Mouse (Mus musculus) retina, postnatal 7 days (tissue): ENCODE results near the gene Myh10.
"Not testable (repeated sequence)": the region's sequence is repeated elsewhere in the genome, so short reads cannot be mapped to it uniquely, and the experiment has no call there.

ENCODE experiments used
- DNase-seq: peaks from one replicate; pipeline ENCODE4 v3.0.0-alpha.2; 2012; ENCODE audit warnings: low read depth, low spot score

Gene Myh10

DNA sequence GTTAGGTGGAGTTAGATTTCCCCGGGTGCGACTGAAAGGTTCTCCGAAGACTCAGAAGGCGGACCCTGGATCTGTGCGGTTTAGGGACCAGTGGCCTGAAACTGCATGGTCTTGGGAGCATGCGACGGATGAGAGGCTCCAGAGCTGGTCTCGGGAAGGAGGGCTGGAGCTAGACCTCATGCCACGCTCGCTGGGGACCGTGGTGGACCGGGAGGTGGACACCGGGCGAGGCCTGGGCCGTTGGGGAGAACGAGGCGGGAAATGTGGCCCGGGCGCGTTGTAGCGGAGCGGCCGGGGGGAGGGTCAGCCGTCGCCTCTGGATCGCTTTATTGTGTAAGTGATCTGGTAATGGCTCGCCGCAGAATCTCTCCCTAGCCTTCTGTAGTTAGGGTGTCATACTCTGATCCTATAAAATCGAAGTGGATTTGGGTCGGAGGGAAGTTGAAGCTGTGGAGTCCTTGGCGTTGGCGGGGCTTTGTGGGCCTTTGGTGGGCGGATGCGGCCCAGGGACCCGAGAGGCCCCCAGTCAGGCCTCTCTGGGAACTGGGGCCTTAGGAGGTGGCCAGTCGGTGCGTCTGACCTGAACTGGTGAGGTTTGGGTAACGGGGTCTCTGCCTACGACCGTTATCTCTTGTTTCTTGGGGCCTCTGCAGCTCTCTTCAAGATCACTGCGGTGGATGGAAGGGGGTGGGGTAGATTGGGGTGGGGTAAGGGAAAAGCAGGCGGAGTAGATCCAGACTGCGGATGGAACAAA is 1.5 kb downstream of the Myh10 start:
- DNase-seq, result peak; percentile 23

DNA sequence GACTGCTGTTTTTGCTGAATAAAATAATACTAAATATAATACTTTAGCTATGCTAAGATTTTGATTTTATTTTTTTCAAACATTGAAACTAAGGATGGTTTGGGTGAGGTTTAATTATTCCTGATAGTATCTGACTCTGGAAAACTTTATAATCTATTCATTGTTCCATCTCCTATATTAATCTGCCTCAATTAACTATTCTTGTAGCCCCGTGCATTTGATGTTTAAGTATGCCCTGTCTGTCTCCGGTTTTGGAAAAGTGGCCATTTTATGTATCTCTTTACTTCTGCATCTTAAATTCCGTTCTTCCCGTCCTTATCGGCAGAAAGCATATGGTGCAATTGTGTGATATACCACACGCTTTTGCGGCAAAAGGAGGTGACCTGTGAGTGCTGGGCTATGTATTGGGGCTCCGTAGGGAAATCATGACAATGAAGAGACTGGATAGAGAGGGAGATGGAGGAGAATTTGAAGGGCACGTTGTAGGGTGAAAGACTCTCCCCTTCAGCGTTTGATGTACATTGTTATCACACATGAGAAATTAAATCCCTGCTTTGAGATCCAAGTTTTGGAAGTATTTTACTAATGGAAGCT is 2.2 kb downstream of the Myh10 start:
- DNase-seq, result no peak

DNA sequence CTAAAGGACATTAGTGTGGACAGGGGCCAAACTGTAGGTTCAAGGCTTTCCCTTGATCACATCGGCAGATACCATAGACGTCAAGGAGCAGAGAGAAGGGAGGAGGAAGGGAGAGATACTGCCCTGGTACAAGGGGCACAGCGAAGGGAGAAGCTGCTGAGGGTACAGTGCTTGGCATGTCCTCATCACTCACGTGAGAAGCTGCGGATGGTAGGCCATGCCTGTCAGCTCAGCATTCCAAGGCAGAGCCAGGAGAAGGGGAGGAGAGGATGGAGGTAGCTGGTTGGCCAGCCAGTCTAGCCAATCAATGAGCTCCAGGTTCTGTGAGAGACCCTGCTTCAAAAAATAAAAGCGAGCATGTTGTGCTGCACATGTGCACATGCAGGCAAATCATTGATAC is 11.0 kb downstream of the Myh10 start:
- no peak for DNase-seq

DNA sequence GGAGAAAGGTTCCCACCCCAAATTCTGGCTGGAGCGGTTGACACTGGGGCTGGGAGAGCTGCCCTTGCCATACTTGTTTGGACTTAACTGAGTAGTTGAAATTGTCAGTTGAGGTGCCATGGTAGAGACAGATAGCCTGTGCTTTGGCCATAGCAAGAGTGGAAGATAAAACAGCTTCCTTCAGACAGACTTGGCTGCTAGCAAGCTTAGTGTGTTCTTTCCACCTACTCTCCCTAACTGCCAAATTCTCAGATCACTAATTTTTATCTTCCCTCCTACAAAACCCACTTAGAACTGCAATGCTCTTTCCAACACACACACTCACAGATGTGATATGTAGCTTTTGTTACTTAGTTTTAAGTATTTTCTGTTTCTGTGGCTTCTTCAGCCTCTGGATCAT is 12.0 kb downstream of the Myh10 start:
- DNase-seq, result no peak

DNA sequence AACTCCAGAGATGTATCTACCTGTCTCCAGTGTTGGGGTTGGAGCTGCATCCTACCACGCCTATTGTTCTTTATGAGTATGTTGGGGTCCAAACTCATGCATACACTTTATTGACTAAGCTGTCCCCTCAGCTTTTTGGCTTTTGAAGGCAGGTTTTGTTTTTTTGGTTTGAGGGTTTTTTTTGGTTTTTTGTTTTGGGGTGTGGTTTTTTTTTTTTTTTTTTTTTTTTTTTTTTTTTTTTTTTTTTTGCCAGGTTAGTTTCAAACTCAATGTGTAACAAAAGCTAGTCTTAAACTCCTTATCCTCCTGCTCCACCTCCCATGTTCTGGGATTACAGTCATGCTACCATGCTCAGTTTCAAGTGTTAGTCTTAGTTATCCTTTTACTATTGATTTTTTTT is 12.9 kb downstream of the Myh10 start:
- no peak for DNase-seq

DNA sequence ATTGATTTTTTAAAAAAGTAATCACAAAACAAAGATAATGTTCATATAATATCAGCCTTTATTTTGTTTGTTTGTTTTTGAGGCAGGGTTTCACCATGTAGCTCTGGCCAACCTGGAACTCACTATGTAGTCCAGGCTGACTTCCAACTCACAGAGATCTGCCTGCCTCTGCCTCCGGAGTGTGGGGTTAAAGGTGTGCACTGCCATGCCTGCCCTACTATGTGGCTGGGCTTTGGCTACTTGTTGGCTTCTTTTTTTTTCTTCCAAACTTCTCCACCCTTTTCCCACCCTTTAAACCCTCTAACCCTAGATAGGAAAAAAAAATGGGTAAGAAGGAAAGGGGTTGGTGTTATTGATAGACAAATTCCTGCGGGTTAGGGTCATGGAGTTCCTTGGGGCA is 13.5 kb downstream of the Myh10 start:
- DNase-seq, result no peak

DNA sequence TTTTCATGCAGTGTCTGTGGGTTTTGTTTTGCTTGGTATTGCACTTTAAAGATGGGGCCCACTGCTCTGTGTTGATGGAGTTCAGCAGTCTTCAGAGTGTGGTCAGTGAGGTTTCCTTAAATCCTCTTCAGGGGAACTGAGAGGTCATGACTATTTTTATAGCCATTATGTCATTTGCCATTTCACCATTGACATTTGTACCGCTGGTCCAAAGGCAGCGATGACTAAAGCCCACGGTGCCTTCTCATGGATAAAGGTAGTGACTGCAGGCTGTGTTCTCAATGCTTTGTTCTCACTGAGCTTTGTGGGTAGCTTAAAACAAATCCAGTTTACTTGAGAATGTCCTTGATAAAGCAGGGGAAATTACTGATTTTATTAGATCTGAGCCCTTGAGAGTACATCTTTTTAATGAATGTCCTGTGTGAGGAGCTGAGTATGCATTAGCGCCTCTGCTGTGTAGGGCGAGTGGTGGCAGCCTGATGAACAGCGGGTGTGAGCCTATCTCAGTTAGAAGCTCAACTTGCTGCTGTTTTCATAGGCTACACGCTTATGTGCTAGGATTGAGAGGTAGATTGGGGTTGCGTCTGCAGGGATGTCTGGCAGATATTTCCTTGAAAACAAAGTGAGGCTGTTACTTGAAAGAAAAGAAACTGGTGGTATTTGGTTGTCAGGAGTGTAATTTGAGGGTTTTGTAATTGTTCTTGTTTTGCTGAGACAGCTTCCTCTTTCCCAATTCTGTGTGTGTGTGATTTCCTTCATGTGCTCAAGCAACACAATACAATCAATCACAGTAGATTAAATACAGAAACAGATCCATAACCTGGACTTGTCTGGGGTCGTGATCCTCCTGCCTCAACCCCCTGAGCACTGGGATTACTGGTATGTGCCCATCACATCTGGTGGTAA is 15.4 kb downstream of the Myh10 start:
- DNase-seq, result no peak

DNA sequence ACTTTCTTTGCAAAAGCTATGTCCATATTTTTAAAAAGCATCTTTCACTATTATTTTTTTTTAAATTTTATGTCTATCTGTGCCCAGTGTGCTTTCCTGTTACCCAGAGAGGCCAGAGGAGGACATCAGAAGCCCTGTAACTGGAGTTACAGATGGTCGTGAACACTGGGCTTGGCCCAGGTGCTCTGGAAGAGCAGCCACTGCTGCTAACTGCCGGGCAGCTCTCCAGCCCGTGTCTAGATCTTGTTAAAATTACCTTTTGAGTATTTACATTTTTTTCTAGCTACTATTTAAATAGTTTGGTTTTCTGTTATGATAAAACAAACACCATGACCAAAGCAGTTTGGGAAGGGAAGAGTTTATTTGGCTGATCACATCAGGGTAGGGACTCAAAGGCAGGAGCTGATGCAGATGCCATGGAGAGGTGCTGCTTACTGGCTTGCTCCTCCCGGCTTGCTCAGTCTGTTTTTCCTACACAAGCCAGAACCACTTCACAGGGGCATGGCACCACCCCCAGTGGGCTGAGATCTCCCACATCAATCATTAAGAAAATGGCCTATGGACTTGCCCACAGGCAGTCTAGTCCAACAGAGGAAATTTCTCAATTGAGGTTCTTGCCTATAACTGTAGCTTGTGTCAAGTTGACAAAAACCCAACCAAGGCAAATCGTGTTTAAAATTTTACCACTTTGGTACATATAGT is 16.7 kb downstream of the Myh10 start:
- no peak for DNase-seq

DNA sequence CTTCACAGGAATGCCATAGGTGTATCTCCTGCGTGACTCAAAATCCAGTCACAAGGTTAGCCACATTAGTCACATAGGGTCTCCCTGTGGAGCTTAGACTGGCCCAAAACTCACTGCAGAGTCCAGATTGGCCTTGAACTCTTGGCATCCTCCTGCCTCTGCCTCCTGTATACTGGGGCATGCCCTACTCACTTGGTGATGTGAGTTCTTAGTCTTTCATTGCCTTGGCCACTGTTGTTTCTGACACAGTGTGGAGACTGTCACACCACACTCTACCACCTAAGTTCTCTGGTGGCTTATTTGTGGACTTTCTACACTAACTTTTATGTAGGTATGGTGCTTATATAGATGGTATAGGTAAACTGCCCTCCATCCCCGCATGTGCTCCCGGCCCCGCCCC is 24.8 kb downstream of the Myh10 start:
- DNase-seq, result no peak

DNA sequence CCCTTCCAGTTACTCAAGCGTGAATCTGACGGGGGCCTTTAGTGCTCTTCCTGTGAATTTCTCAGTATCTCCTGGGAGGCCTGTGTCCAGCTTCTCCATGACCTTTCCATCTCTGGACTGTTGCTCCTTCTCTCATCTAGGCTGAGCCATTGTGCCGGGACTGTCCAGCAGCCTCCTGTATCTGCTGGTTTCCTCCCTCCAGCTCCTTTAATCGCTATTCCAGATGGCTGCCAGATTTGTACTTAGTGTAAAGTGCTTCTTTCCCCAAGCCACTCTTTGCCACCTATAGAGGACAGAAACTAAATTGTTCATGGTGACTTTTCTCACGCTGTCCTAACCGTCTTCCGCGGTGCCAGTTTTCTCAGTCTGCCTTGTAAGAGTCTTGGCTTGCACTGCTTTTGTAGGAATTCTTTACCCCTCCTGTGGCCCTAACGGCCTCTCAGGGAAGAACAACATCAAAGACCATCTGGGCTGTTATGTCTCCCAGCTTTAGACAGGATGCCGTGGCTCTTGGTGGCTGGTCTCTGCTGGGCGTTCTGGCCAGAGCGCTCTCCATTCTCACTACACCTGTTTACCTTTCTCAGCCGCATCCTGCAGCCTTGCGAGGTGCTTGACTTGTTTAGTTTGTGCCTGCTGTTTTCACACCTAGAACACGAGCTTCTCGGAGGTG is 25.9 kb downstream of the Myh10 start:
- DNase-seq, result peak; percentile 16

DNA sequence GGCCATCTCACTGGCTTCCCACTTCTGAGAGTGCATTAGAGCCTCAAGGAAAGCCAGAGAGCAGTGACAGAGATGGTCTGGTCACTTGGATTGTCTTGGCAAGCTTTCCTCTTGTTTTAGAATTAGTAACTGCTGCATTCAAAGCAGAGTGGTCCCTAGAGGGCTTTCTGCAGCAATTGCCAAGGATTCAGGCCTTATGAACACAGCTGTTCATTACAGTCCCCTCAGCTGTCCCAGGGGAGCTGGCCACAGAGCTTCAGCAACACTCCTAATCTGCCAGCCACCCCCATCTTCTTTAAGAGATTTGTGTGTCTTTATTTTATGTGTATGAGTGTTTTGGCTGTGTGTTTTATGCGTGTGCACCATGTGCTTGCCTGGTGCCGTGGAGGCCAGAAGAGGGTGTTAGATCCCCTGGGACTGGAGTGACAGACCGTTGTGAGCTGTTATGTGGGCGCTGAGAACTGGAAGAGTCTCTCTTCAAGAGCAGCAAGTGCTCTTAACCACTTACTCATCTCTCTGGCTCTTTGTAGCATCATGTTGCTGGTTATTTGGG is 27.8 kb downstream of the Myh10 start:
- DNase-seq, result no peak

DNA sequence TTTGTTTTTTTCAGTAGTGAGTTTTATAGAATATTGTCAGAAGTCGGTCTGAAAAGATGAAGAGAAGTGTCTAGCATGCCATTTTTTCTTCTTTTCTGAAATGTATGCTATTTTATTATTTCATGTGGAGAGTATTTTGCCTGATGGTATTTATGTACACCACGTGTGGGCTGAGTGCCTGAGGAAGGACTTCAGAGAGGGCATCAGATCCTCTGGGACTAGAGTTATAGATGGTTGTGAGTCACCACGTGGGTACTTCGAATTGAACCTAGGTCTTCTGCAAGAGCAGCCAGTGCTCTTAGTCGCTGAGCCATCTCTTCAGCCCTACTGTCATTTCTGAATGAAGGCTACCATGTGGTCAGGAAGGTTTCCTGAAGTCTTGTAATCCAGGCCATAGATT is 28.4 kb downstream of the Myh10 start:
- DNase-seq, result no peak

DNA sequence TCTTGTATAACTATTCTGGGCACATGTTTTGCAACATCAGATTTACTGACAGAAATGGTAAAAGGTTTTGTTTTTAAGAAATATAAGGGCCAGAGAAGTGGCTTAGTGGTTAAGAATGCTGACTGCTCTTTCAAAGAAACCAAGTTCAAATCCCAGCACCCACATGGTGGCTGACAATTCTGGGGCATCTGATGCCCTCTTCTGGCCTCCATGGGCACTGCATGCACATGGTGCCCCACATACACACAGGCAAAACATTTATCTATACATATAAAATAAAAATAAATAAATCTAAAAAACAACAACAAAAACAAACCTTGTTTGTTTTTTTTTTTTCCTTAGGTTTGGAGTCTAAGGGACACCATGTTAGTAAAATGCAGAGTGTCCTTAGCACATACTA is 32.8 kb downstream of the Myh10 start:
- DNase-seq, result no peak

DNA sequence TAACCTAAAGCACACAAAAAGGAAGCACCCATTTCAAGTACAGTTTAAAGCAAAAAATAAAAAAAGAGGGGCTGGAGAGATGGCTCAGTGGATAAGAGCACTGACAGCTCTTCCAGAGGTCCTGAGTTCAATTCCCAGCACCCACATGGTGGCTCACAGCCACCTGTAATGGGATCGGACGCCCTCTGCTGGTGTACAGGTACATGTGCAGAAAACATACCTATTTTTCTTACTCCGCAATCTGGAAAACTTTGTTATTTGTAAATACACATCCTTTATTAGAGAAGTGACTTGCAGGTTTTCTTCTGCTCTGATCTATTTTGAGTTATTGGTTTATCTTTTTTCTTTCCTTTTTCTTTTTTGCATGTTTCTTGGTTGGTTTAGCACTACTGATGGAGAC is 37.3 kb downstream of the Myh10 start:
- no peak for DNase-seq

DNA sequence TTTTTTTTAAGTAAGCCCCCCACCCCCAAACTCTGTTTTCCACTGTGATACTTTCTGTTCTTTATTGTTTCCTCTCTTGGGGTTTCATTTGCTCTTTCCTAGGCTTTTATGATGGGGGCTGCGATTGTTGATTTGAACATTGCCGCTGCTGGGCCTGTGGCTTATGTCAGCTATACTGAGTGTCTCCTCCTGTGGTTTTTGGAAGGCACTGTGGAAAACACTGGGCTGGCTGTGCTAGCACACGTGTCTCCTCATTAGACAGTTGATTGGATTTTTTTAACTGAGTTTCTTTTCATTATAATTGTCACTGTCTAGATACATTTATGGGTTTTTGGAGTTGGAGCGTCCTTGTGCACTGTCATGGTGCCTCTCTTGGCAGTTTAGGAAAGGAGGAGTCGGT is 39.4 kb downstream of the Myh10 start:
- no peak for DNase-seq

DNA sequence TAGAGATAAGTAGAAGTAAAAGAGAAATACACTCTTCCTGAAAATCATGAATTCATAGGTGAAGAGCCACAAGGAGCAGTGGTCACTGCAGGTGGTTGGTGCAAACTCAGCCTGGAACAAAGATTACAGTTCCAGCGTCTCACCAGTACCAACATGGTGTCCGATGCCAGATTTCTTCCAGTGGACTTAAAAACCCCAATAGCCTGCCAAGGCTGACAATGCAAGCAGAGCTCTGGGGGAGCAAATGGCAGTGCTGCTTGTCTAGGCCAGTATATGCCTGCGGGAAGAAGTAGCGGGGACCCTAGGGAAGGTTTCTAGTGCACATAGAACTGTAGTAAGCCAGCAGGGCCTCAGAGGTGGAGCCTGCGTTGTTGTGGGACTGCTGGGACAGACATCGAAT is 40.7 kb downstream of the Myh10 start:
- no peak for DNase-seq

DNA sequence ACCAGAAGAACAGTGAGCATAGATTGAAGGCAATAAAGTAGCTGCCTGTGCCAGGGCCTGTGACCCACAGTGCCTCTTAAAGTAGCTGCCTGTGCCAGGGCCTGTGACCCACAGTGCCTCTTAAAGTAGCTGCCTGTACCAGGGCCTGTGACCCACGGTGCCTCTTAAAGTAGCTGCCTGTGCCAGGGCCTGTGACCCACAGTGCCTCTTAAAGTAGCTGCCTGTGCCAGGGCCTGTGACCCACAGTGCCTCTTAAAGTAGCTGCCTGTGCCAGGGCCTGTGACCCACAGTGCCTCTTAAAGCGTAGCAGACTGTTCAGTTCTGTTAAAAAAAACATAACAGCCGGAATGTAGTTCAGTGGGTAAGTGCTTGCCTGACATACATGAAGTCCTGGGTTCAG is 42.0 kb downstream of the Myh10 start:
- DNase-seq, result not testable (repeated sequence)

DNA sequence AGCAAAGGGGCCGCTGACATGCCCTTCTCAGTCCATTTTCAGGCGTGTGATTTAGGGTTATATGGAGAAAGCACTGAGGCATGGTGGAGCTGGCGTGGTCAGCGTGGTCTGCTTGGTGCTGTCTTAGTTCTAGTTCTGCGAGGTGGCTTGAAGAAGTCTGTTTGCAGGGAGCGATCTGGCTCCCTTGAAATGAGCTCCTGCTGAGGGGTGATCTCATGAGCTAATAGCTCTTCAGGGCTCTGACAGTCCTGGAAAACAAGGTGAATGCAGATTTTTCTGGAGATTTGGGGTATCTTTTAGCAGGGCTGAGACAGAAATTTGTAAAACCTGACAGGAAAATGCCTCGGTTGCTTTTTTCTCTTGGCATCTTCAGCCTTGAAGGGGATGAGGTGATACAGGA is 48.1 kb downstream of the Myh10 start:
- DNase-seq, result no peak

DNA sequence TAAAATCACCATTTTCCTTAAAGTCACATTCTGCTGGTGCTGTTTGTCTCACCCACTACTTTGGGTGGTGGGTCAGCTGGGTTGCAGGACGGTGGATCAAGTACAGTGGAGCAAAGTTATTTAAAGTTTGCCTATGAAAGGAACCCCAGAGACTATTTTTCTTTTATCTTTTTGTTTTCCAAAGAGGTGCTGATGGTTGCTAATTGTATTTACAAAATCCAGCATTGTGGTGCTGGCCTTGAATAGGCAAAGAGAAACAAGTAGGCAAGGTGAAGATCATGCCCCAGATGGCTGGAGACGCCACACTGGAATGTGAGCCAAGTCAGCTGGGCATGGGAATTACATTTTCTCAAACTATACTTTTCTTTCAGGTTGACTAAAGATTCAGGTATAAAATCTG is 51.3 kb downstream of the Myh10 start:
- no peak for DNase-seq

DNA sequence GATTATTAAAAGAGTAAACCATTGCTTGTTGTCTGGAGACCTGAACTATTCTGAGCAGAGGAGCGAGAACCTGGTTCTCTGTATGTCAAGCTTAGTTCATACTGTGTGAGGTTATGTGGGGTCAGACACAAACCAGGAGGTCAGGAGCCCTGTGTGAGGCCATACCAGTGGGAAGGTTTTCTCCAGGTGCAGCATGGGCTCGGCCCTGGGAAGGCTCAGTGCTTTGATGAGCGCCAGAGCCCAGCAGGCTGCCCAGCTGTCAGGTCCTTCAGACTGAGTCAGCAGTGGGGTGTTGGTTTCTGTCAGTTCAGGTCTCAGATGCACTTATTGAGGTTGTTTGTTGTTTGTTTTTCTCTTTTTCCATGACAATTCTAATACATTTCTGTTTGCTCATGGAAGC is 52.8 kb downstream of the Myh10 start:
- no peak for DNase-seq
